Mouse (Mus musculus): Measurements from ENCODE around the gene Col4a4. TPM values are rescaled to one million over a fixed set of nuclear protein-coding genes. Genes with fewer than 3 reads are reported as not detected.

The Col4a4 gene
- polyA plus RNA-seq, 1 experiment from 2014 or later, result 43.2 TPM

GRCm38 (mm10) chr1:82437273-82437672 is 149.4 kb downstream of the Col4a4 start:
- ATAC-seq, result no peak
- ChIA-PET POLR2A (interaction anchor here (0.5 kb wide), 1 partner anchor 18 kb away, joined by 3 read pairs; no protein-coding TSS in a partner anchor), CTCF (no interaction called here)
- TF ChIP-seq CTCF (IDR thresholded peaks at IDR 0.05), result no peak
- H3K27me3 ChIP-seq, result no peaks in the 10 kb centered on the region
- in situ Hi-C loops (cut with MboI; ENCODE audit: low pct_unique_long_range_greater_than_20kb), result loop anchor here (5.0 to 25.0 kb wide), 4 partner anchors 135 to 1120 kb away; no protein-coding TSS in a partner anchor
- no peak for DNase-seq (ENCODE audit: low read depth, low spot score)

- in situ Hi-C loops (cut with MboI; ENCODE audit: low pct_unique_long_range_greater_than_20kb), result loop anchor here (25.0 kb wide), 2 partner anchors 696 to 921 kb away; no protein-coding TSS in a partner anchor
- no peak for DNase-seq (ENCODE audit: low read depth, low spot score)
- ChIA-PET POLR2A (interaction anchor here (0.8 kb wide), 1 partner anchor 808 kb away, joined by 3 read pairs; no protein-coding TSS in a partner anchor), CTCF (interaction anchor here (1.0 to 1.1 kb wide), 4 partner anchors 126 to 1116 kb away, joined by 3 to 6 read pairs (median 3); no protein-coding TSS in a partner anchor)
- no peak for ATAC-seq
- TF ChIP-seq CTCF (IDR thresholded peaks at IDR 0.05), result no peak
- H3K27me3 ChIP-seq, result no peaks in the 10 kb centered on the region
Measured at GRCm38 (mm10) chr1:82433649-82434005, 153.0 kb downstream of the Col4a4 start.

DNA sequence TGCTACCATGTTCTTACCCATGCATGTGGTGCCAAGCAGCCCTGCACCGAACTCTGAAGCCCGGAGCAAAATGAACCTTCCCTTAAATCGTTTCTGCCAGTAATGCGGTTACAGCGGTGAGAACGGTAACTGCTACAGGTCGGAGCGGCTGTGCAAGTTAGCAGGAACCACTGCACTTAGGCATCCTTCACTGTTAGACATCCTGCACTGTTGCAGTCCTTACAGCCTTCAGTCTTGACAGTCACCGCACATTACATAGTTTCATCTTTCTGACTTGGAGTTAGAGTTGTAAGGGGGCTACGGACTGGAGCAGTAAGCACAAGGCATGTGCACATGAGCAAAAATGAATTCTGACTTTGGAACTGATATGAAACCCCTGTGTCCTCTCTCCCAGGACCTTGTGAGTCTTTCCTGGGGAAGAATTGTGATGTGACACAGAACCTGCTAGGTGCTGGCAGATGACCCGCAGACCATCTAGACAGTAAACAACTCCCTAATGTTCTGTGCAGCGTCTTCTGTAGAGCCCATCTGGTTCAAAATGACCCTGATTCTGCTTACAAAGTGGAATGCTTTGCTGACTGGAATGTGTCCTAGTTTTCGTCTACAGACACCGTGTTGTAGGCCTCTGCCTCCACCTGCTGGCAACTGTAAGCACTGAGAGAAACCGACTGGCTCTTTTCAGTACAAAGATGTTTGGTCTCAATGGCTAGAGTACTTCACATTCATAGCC is 153.6 kb downstream of the Col4a4 start:
- CTCF ChIA-PET, result interaction anchor here (1.0 to 1.1 kb wide), 4 partner anchors 126 to 1116 kb away, joined by 3 to 6 read pairs (median 3); no protein-coding TSS in a partner anchor
- POLR2A ChIA-PET, result interaction anchor here (0.8 kb wide), 1 partner anchor 807 kb away, joined by 3 read pairs; no protein-coding TSS in a partner anchor
- in situ Hi-C loops (cut with MboI; ENCODE audit: low pct_unique_long_range_greater_than_20kb), result loop anchor here (25.0 kb wide), 2 partner anchors 696 to 921 kb away; no protein-coding TSS in a partner anchor
- no peaks in the 10 kb centered on the region for H3K27me3 ChIP-seq
- no peak for DNase-seq (ENCODE audit: low read depth, low spot score)
- TF ChIP-seq CTCF (IDR thresholded peaks at IDR 0.05), result peak; percentile 96
- ATAC-seq, result peak; percentile 48

DNA sequence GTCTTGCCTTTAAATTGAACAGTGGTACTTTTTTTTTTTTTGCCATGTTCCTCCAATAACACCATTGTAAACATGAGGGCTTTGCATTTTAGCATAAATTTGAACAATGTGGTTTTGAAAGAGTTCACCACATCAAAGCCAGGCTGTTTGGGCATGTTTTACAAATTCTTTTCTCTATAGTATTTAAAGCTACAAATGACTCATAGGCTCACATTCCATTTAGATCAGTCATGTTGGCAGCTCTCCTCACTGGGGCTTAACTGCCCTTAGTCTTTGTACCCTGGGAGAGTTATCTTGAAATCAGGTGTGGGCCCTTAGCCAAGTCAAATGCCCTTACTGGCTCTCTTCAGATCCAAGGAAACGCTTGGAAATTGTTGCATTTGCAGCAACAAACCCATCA is 157.6 kb downstream of the Col4a4 start:
- TF ChIP-seq CTCF (IDR thresholded peaks at IDR 0.05), result no peak
- in situ Hi-C loops (cut with MboI; ENCODE audit: low pct_unique_long_range_greater_than_20kb), result loop anchor here (25.0 kb wide), 2 partner anchors 692 to 917 kb away; no protein-coding TSS in a partner anchor
- POLR2A ChIA-PET, result interaction anchor here (0.6 to 0.8 kb wide), 4 partner anchors 38 to 239 kb away, joined by 3 to 4 read pairs (median 4); no protein-coding TSS in a partner anchor
- ATAC-seq (peak; percentile 90), DNase-seq (ENCODE audit: low read depth, low spot score) (peak; percentile 95)
- no peaks in the 10 kb centered on the region for H3K27me3 ChIP-seq
- CTCF ChIA-PET, result no interaction called here

DNA sequence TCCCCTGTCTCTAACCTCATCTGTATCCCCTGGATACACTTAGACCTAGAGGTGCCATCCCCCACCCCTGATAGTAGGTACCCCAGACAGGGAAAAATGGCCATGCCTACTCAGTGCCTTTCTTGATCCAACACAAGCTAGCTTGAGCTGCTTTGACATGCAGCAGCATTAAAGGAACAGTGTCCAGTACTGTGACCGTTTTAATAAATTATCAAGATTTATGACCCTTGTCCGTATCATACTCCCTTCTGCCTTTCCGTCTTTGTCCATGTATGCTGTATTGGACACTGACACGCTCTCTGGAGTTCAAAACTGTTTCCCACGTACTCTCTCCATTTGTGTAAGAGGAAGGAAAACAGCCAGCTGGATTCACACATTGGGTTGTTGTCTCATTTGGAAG is 158.9 kb downstream of the Col4a4 start:
- H3K27me3 ChIP-seq, result no peaks in the 10 kb centered on the region
- no peak for TF ChIP-seq CTCF (IDR thresholded peaks at IDR 0.05)
- in situ Hi-C loops (cut with MboI; ENCODE audit: low pct_unique_long_range_greater_than_20kb), result loop anchor here (25.0 kb wide), 2 partner anchors 690 to 915 kb away; no protein-coding TSS in a partner anchor
- DNase-seq (ENCODE audit: low read depth, low spot score), result no peak
- ChIA-PET POLR2A (no interaction called here), CTCF (interaction anchor here (1.2 kb wide), 1 partner anchor 9 kb away, joined by 3 read pairs; no protein-coding TSS in a partner anchor)
- ATAC-seq, result no peak

DNA sequence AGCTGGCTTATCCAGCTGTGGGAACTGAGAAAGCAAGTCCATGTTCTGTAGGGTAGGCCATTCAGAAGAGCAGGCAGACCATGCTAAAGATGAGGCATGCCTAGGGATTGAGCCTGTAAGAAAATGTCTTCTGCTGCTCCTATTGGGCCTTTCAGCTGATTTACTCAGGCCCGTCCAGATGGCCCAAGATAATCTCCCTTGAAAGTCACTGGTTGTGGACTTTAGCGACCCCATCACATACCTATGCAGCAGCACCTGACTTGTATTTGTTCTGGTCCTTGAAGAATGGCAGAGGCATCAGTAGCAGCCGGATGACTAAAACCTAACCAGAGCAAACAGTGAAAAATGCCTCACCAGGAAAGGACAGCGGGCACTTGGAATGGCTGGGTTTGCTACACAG is 171.0 kb downstream of the Col4a4 start:
- ChIA-PET POLR2A (no interaction called here), CTCF (interaction anchor here (1.4 kb wide), 1 partner anchor 15 kb away, joined by 3 read pairs; no protein-coding TSS in a partner anchor)
- H3K27me3 ChIP-seq, result no peaks in the 10 kb centered on the region
- DNase-seq (ENCODE audit: low read depth, low spot score) (no peak), ATAC-seq (no peak)
- no peak for TF ChIP-seq CTCF (IDR thresholded peaks at IDR 0.05)
- in situ Hi-C loops (cut with MboI; ENCODE audit: low pct_unique_long_range_greater_than_20kb), result no loop called here

- DNase-seq (ENCODE audit: low read depth, low spot score) (no peak), ATAC-seq (no peak)
- in situ Hi-C loops (cut with MboI; ENCODE audit: low pct_unique_long_range_greater_than_20kb), result no loop called here
- ChIA-PET CTCF (interaction anchor here (2.5 kb wide), 1 partner anchor 11 kb away, joined by 7 read pairs; no protein-coding TSS in a partner anchor), POLR2A (no interaction called here)
- no peak for TF ChIP-seq CTCF (IDR thresholded peaks at IDR 0.05)
- no peaks in the 10 kb centered on the region for H3K27me3 ChIP-seq
Measured at GRCm38 (mm10) chr1:82414434-82415045, 172.1 kb downstream of the Col4a4 start.

DNA sequence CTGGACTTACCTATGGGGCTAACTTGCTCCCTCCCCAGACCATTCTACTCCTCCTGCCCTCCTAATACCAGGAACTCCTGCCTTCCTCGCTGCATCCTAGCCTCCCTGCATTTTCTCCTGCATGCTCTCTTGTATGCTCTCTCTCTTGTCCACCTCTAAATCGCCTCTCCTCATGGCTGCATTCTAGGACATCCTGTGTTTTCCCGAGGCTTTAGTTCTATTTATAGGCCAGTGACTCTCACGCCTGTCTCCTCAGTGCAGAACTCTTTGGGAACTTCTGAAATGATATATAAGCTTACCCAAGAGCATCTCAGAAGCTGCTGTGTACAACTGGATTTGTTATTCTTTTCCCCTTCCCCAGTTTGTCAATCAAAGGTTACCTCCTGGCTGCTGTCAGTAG is 174.6 kb downstream of the Col4a4 start:
- CTCF ChIA-PET, result no interaction called here
- ATAC-seq, result no peak
- H3K27me3 ChIP-seq, result no peaks in the 10 kb centered on the region
- TF ChIP-seq CTCF (IDR thresholded peaks at IDR 0.05), result no peak
- POLR2A ChIA-PET, result no interaction called here
- no peak for DNase-seq (ENCODE audit: low read depth, low spot score)
- in situ Hi-C loops (cut with MboI; ENCODE audit: low pct_unique_long_range_greater_than_20kb), result no loop called here

DNA sequence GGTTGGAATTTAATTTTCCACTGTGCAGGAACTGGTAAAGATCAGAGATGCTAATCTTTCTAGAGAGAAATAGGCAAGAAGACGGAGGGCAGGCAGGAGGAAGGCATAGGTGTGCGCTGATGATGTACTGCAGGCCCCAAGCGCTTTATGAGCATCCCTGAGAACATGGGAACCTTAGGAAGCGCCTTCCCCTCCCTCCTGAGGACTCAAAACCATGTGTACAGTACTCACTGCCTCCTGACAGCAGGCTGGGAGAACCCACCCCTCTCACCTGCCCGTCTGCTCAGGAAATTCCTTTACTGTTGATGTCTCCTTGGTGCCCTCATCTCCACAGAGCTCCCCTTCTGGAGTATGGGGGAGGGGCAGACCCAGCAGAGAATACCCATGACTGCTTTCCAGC is 175.1 kb downstream of the Col4a4 start:
- CTCF ChIA-PET, result no interaction called here
- no peaks in the 10 kb centered on the region for H3K27me3 ChIP-seq
- POLR2A ChIA-PET, result no interaction called here
- in situ Hi-C loops (cut with MboI; ENCODE audit: low pct_unique_long_range_greater_than_20kb), result no loop called here
- TF ChIP-seq CTCF (IDR thresholded peaks at IDR 0.05), result no peak
- ATAC-seq, result no peak
- no peak for DNase-seq (ENCODE audit: low read depth, low spot score)

- ChIA-PET CTCF (no interaction called here), POLR2A (no interaction called here)
- in situ Hi-C loops (cut with MboI; ENCODE audit: low pct_unique_long_range_greater_than_20kb), result no loop called here
- no peak for TF ChIP-seq CTCF (IDR thresholded peaks at IDR 0.05)
- ATAC-seq (no peak), DNase-seq (ENCODE audit: low read depth, low spot score) (no peak)
- no peaks in the 10 kb centered on the region for H3K27me3 ChIP-seq
Measured at GRCm38 (mm10) chr1:82410548-82410947, 176.1 kb downstream of the Col4a4 start.

DNA sequence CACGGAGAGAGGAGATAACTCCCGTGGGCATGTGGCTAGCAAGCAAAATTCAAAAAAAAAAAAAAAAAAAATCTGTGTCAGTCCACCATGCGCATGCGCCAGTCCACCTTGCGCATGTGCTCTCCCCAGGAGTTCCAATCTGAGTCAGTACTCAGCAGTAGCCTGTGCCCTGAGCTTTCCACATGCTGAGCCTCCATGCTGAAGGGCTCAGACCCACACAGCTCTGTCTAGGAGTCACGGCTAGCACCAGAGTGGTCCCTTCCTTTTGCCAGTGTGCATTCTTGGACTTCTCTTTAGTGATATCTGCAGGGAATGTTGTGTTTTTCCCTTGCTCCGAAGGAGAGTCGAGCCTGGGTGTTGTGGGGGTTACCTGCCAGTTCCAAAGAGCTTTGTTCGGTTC is 177.4 kb downstream of the Col4a4 start:
- TF ChIP-seq CTCF (IDR thresholded peaks at IDR 0.05), result no peak
- no peak for DNase-seq (ENCODE audit: low read depth, low spot score)
- CTCF ChIA-PET, result interaction anchor here (1.4 kb wide), 1 partner anchor 27 kb away, joined by 3 read pairs; no protein-coding TSS in a partner anchor
- no peaks in the 10 kb centered on the region for H3K27me3 ChIP-seq
- no peak for ATAC-seq
- POLR2A ChIA-PET, result no interaction called here
- in situ Hi-C loops (cut with MboI; ENCODE audit: low pct_unique_long_range_greater_than_20kb), result no loop called here

All from Patski (cell line).